Mouse (Mus musculus) small intestine, adult 2 months (tissue): ENCODE data around the gene Zdhhc24.

Experiments used
- CTCF ChIP-seq: fragments of 200-500 bp; IDR thresholded peaks from 2 replicates; pipeline ENCODE4 v1.5.1; 2012; ENCODE audit warnings: low read depth, mild to moderate bottlenecking, control low read depth, inconsistent platforms, low read length, moderate library complexity, mixed read lengths; ENCODE audit not compliant: insufficient replicate concordance, insufficient read length; ENCODE audit errors: extremely low read depth
- POLR2A ChIP-seq: fragments of 200-500 bp; IDR thresholded peaks from 2 replicates; pipeline ENCODE4 v1.6.1; 2012; ENCODE audit warnings: low read depth, mild to moderate bottlenecking, control low read depth, inconsistent platforms, low read length, moderate library complexity

GRCm38 (mm10) chr19:4855470-4855820 is 23.0 kb upstream of the Zdhhc24 start:
- TF ChIP-seq CTCF = no peak
- TF ChIP-seq POLR2A = no peak
